ENCODE assay signal across 7 mouse cellular contexts in genomic region chr7:46393116-46393515, GRCm38 (mm10). TPM values are rescaled to one million over a fixed set of nuclear protein-coding genes. Genes with fewer than 3 reads are reported as not detected.
A peak's percentile ranks its signal among the peaks of the same experiment; 100 is the strongest.
DNase-seq lines count a peak whose midpoint lies in the region; ATAC-seq and TF ChIP-seq lines count a peak whose summit lies in the region.

No protein-coding gene starts in this region.

- TF ChIP-seq CTCF in midbrain, postnatal 0 days (IDR thresholded peaks at IDR 0.05) = peak; percentile 96

- H3K27me3 ChIP-seq in midbrain, postnatal 0 days (ENCODE audit: insufficient read depth, low read length) = peaks cover 7% of the 10 kb centered on the region

- H3K4me1 ChIP-seq in midbrain, postnatal 0 days (ENCODE audit: insufficient read depth, low read length) = no peaks in the 10 kb centered on the region

- H3K27ac ChIP-seq in midbrain, postnatal 0 days (ENCODE audit: low read depth, low read length) = no peak overlapping the region

- WGBS in midbrain, postnatal 0 days = 0% methylated on average over 2 of the region's 2 CpGs

- H3K4me3 ChIP-seq in midbrain, postnatal 0 days (ENCODE audit: low read depth, low read length) = no peak overlapping the region

- no peak overlapping the region for H3K4me2 ChIP-seq in midbrain, postnatal 0 days (ENCODE audit: low read depth, low read length, poor library complexity, severe bottlenecking)

- no peak overlapping the region for H3K9ac ChIP-seq in midbrain, postnatal 0 days (replicated peaks; ENCODE audit: low read length, poor library complexity, severe bottlenecking)

- H3K9me3 ChIP-seq in midbrain, postnatal 0 days (ENCODE audit: low read length) = no peaks in the 10 kb centered on the region

- peak; percentile 92 for DNase-seq in R1 (ENCODE audit: low read depth, low spot score)
- DNase-seq in cerebellum, adult 11 months = peak; percentile 99
- peak; percentile 59 to 92 for DNase-seq in frontal cortex, adult 2 months (ENCODE audit: extremely low spot score in 1 of 2, low spot score in 1 of 2)
- peak; percentile 10 for DNase-seq in hindlimb bud, embryonic 11.5 days (ENCODE audit: extremely low spot score, low read depth, low spot score)
- DNase-seq in left cerebral cortex, adult 8-10 months (ENCODE audit: low spot score in 2 of 2) = peak; percentile 69 to 85
- peak; percentile 91 for DNase-seq in midbrain, postnatal 0 days (ENCODE audit: low spot score)
- peak; percentile 61 to 80 for DNase-seq in spleen, postnatal 10 days (ENCODE audit: low spot score in 2 of 2)

- peak; percentile 35; the same call in 1 of the 2 replicates for ATAC-seq in midbrain, postnatal 0 days (ENCODE audit: low FRiP score)

- no peaks in the 10 kb centered on the region for H3K36me3 ChIP-seq in midbrain, postnatal 0 days (ENCODE audit: insufficient read depth, low read length)

RNA-seq across cellular contexts. Expression of gene Kcnc1, which starts 3.2 kb away (rescaled TPM):
- polyA plus RNA-seq in frontal cortex, adult 2 months (2012; rRNA removed) = 68.6 and 83.9 TPM in 2 replicates
- 100 to 1,000 TPM; 134 to 153 (median 136) TPM for total RNA-seq in left cerebral cortex, adult 8-10 months (2022)
- 43.8 and 44.9 TPM in 2 replicates for total RNA-seq in midbrain, postnatal 0 days (2014; rRNA removed)
- 24.0 and 26.5 TPM in 2 replicates for polyA plus RNA-seq in midbrain, postnatal 0 days (2015; fragmentation: Nextera tagmentation; extraction: Ambion mirVana)

RNA-seq across cellular contexts. Expression of gene Myod1, which starts 16.8 kb away (rescaled TPM):
- 0.06 and 0.36 TPM in 2 replicates for polyA plus RNA-seq in frontal cortex, adult 2 months (2012; rRNA removed)
- under 1 TPM in 2 of 4 experiments, not detected in 2; 0.19 to 0.23 TPM for total RNA-seq in left cerebral cortex, adult 8-10 months (2022)
- total RNA-seq in midbrain, postnatal 0 days (2014; rRNA removed) = 2.8 TPM in 1 of 2 replicates, not detected in the other
- 0.11 and 0.52 TPM in 2 replicates for polyA plus RNA-seq in midbrain, postnatal 0 days (2015; fragmentation: Nextera tagmentation; extraction: Ambion mirVana)

Comparison
In these comparisons a context has a peak if more than half of its experiments do, and no peak if none do; other contexts are left out.
1. DNase-seq: peak in every context shown above with its lines; median percentile 99 in cerebellum, adult 11 months; 92 in R1; 91 in midbrain, postnatal 0 days; 77 in left cerebral cortex, adult 8-10 months; 76 in frontal cortex, adult 2 months; 70 in spleen, postnatal 10 days; 10 in hindlimb bud, embryonic 11.5 days.